Comparison of ENCODE assay signal across 10 mouse cellular contexts in genomic region chr15:79208758-79209439, GRCm38 (mm10). TPM values are rescaled to one million over a fixed set of nuclear protein-coding genes. Genes with fewer than 3 reads are reported as not detected.
DNase-seq lines count a peak whose midpoint lies in the region; ATAC-seq and TF ChIP-seq lines count a peak whose summit lies in the region.
"Had no signal": no experiment of that assay in that cellular context is flagged by ENCODE, and none has a peak within 500 bp of the region (broad histone marks: within the 10 kb centered on the region; RNA-seq: fewer than 3 reads in every experiment).

No protein-coding gene starts in this region.

- H3K4me1 ChIP-seq in heart, embryonic 10.5 days: peaks cover 45% of the 10 kb centered on the region
- no peaks in the 10 kb centered on the region for H3K4me1 ChIP-seq in lung, embryonic 16.5 days (replicated peaks; ENCODE audit: control insufficient read depth, insufficient read depth, low read length)
- no peaks in the 10 kb centered on the region for H3K4me1 ChIP-seq in forebrain, postnatal 0 days (ENCODE audit: insufficient read depth)
- H3K4me1 ChIP-seq: lung, embryonic 15.5 days had no signal

- 79% methylated on average over 27 of the region's 27 CpGs for WGBS in heart, embryonic 10.5 days
- 67% methylated on average over 27 of the region's 27 CpGs for WGBS in lung, embryonic 16.5 days
- 72% methylated on average over 26 of the region's 27 CpGs for WGBS in forebrain, postnatal 0 days

- peak; percentile 53; the same call in 1 of the 2 replicates for ATAC-seq in lung, embryonic 16.5 days (ENCODE audit: low read depth)
- no peak for ATAC-seq in forebrain, postnatal 0 days

- no peak overlapping the region for H3K4me2 ChIP-seq in lung, embryonic 16.5 days (ENCODE audit: low read depth, low read length)
- H3K4me2 ChIP-seq in forebrain, postnatal 0 days (ENCODE audit: low read depth): no peak overlapping the region
- H3K4me2 ChIP-seq: lung, embryonic 15.5 days had no signal

- no peak for TF ChIP-seq CTCF in forebrain, postnatal 0 days (IDR thresholded peaks at IDR 0.05; ENCODE audit: low read depth)

- H3K4me3 ChIP-seq in heart, embryonic 10.5 days: no peak overlapping the region
- H3K4me3 ChIP-seq in lung, embryonic 16.5 days (ENCODE audit: low read length): no peak overlapping the region
- H3K4me3 ChIP-seq in forebrain, postnatal 0 days (ENCODE audit: low read depth, low read length): no peak overlapping the region
- H3K4me3 ChIP-seq: lung, embryonic 15.5 days had no signal

- H3K36me3 ChIP-seq in heart, embryonic 10.5 days: no peaks in the 10 kb centered on the region
- no peaks in the 10 kb centered on the region for H3K36me3 ChIP-seq in lung, embryonic 16.5 days (ENCODE audit: control insufficient read depth, insufficient read depth, low read length)
- H3K36me3 ChIP-seq in forebrain, postnatal 0 days (ENCODE audit: insufficient read depth): no peaks in the 10 kb centered on the region
- H3K36me3 ChIP-seq: G1E; lung, embryonic 15.5 days had no signal

- H3K27ac ChIP-seq in heart, embryonic 10.5 days: peak overlapping the region; percentile 52; the same call in 1 of the 2 replicates
- H3K27ac ChIP-seq in lung, embryonic 16.5 days (ENCODE audit: low read length): no peak overlapping the region
- no peak overlapping the region for H3K27ac ChIP-seq in forebrain, postnatal 0 days (ENCODE audit: low read depth, low read length)
- H3K27ac ChIP-seq: lung, embryonic 15.5 days had no signal

- no peaks in the 10 kb centered on the region for H3K9me3 ChIP-seq in heart, embryonic 10.5 days
- no peaks in the 10 kb centered on the region for H3K9me3 ChIP-seq in lung, embryonic 16.5 days (ENCODE audit: control insufficient read depth, low read length)
- no peaks in the 10 kb centered on the region for H3K9me3 ChIP-seq in forebrain, postnatal 0 days (ENCODE audit: low read length)
- H3K9me3 ChIP-seq: G1E; lung, embryonic 15.5 days had no signal

- no peak overlapping the region for H3K9ac ChIP-seq in lung, embryonic 16.5 days (ENCODE audit: low read length)
- no peak overlapping the region for H3K9ac ChIP-seq in forebrain, postnatal 0 days
- H3K9ac ChIP-seq: lung, embryonic 15.5 days had no signal

- peak; percentile 54 for DNase-seq in gastrocnemius, adult 18-20 months (ENCODE audit: low spot score)
- no peak for DNase-seq in gastrocnemius, postnatal 4 days (ENCODE audit: low spot score in 2 of 2)
- peak; percentile 46 for DNase-seq in R1 (ENCODE audit: low read depth, low spot score)
- no peak for DNase-seq in heart, embryonic 10.5 days (ENCODE audit: low spot score)
- peak; percentile 41 for DNase-seq in thymus, postnatal 0 days (ENCODE audit: low spot score)
- no peak for DNase-seq in right cerebral cortex, postnatal 36 days (ENCODE audit: low spot score in 2 of 2)
- DNase-seq in forebrain, postnatal 0 days: no peak

- H3K27me3 ChIP-seq in heart, embryonic 10.5 days (ENCODE audit: insufficient read depth, poor library complexity, severe bottlenecking): peaks cover 9% of the 10 kb centered on the region; the same call in 1 of the 2 replicates
- H3K27me3 ChIP-seq in lung, embryonic 16.5 days (ENCODE audit: control insufficient read depth, insufficient read depth, low read depth, low read length): no peaks in the 10 kb centered on the region
- H3K27me3 ChIP-seq in forebrain, postnatal 0 days (ENCODE audit: insufficient read depth, low read length): no peaks in the 10 kb centered on the region
- H3K27me3 ChIP-seq: lung, embryonic 15.5 days had no signal

RNA-seq across cellular contexts. Expression of gene Pick1, which starts 20.1 kb away (rescaled TPM):
- total RNA-seq in gastrocnemius, adult 18-20 months (2021): 10 to 100 TPM; 33.7 to 34.8 TPM
- total RNA-seq in gastrocnemius, postnatal 4 days (2021): 10 to 100 TPM; 21.9 to 24.2 TPM
- polyA plus RNA-seq in heart, embryonic 10.5 days (2016; fragmentation: Nextera tagmentation; extraction: Ambion mirVana): 41.0 and 41.3 TPM in 2 replicates
- polyA plus RNA-seq in lung, embryonic 16.5 days (2015; fragmentation: Nextera tagmentation; extraction: Ambion mirVana): 41.2 and 48.4 TPM in 2 replicates
- 18.2 and 21.9 TPM in 2 replicates for polyA plus RNA-seq in thymus, postnatal 0 days (2015; fragmentation: Nextera tagmentation; extraction: Ambion mirVana)
- total RNA-seq in forebrain, postnatal 0 days (2014; rRNA removed): 76.2 and 84.7 TPM in 2 replicates
- 60.9 and 72.7 TPM in 2 replicates for polyA plus RNA-seq in forebrain, postnatal 0 days (2015; fragmentation: Nextera tagmentation; extraction: Ambion mirVana)

RNA-seq across cellular contexts. Expression of gene Gm49486, which starts 20.3 kb away (rescaled TPM):
- under 1 TPM; 0.55 to 0.69 TPM for total RNA-seq in gastrocnemius, adult 18-20 months (2021)
- 1 to 10 TPM; 1.2 TPM for total RNA-seq in gastrocnemius, postnatal 4 days (2021)
- polyA plus RNA-seq in heart, embryonic 10.5 days (2016; fragmentation: Nextera tagmentation; extraction: Ambion mirVana): 0.16 and 0.39 TPM in 2 replicates
- polyA plus RNA-seq in lung, embryonic 16.5 days (2015; fragmentation: Nextera tagmentation; extraction: Ambion mirVana): 0.28 and 0.67 TPM in 2 replicates
- polyA plus RNA-seq in thymus, postnatal 0 days (2015; fragmentation: Nextera tagmentation; extraction: Ambion mirVana): 0.07 and 0.35 TPM in 2 replicates
- 2.8 and 4.4 TPM in 2 replicates for total RNA-seq in forebrain, postnatal 0 days (2014; rRNA removed)
- polyA plus RNA-seq in forebrain, postnatal 0 days (2015; fragmentation: Nextera tagmentation; extraction: Ambion mirVana): 1.1 and 1.2 TPM in 2 replicates
- polyA plus RNA-seq: G1E had no signal

RNA-seq across cellular contexts. Expression of gene Sox10, which starts 43.9 kb away (rescaled TPM):
- 1 to 10 TPM; 1.0 to 1.3 TPM for total RNA-seq in gastrocnemius, adult 18-20 months (2021)
- total RNA-seq in gastrocnemius, postnatal 4 days (2021): 10 to 100 TPM; 11.6 to 13.7 TPM
- 0.34 and 1.6 TPM in 2 replicates for polyA plus RNA-seq in heart, embryonic 10.5 days (2016; fragmentation: Nextera tagmentation; extraction: Ambion mirVana)
- 0.67 and 0.82 TPM in 2 replicates for polyA plus RNA-seq in lung, embryonic 16.5 days (2015; fragmentation: Nextera tagmentation; extraction: Ambion mirVana)
- polyA plus RNA-seq in thymus, postnatal 0 days (2015; fragmentation: Nextera tagmentation; extraction: Ambion mirVana): 0.08 and 0.26 TPM in 2 replicates
- 7.4 and 8.3 TPM in 2 replicates for total RNA-seq in forebrain, postnatal 0 days (2014; rRNA removed)
- 4.8 and 6.3 TPM in 2 replicates for polyA plus RNA-seq in forebrain, postnatal 0 days (2015; fragmentation: Nextera tagmentation; extraction: Ambion mirVana)
- polyA plus RNA-seq: G1E had no signal

RNA-seq across cellular contexts. Expression of gene Slc16a8, which starts 45.7 kb away (rescaled TPM):
- under 1 TPM; 0.53 to 0.69 TPM for total RNA-seq in gastrocnemius, adult 18-20 months (2021)
- under 1 TPM; 0.29 to 0.36 TPM for total RNA-seq in gastrocnemius, postnatal 4 days (2021)
- 0.15 and 0.26 TPM in 2 replicates for polyA plus RNA-seq in heart, embryonic 10.5 days (2016; fragmentation: Nextera tagmentation; extraction: Ambion mirVana)
- 0.13 and 0.19 TPM in 2 replicates for polyA plus RNA-seq in lung, embryonic 16.5 days (2015; fragmentation: Nextera tagmentation; extraction: Ambion mirVana)
- not detected in 2 replicates for polyA plus RNA-seq in thymus, postnatal 0 days (2015; fragmentation: Nextera tagmentation; extraction: Ambion mirVana)
- total RNA-seq in forebrain, postnatal 0 days (2014; rRNA removed): 0.62 and 0.95 TPM in 2 replicates
- 1.4 and 1.6 TPM in 2 replicates for polyA plus RNA-seq in forebrain, postnatal 0 days (2015; fragmentation: Nextera tagmentation; extraction: Ambion mirVana)
- total RNA-seq: G1E had no signal
- polyA plus RNA-seq: G1E had no signal

Comparison
In these comparisons a context has a peak if more than half of its experiments do, and no peak if none do; other contexts are left out.
1. DNase-seq: peak in gastrocnemius, adult 18-20 months (single experiment), R1 (single experiment) and thymus, postnatal 0 days (single experiment); none in gastrocnemius, postnatal 4 days (0 of 2), heart, embryonic 10.5 days (single experiment), right cerebral cortex, postnatal 36 days (0 of 2) and forebrain, postnatal 0 days (single experiment).